Mouse (Mus musculus): ENCODE results near the gene Gm13871.
"Not testable (repeated sequence)": the region's sequence is repeated elsewhere in the genome, so short reads cannot be mapped to it uniquely, and the experiment has no call there.

The Gm13871 gene

GRCm38 (mm10) chr4:73905853-73906252, at the start of gene Gm13871:
TSS of gene Gm13871 (minus strand) at chr4:73905953.
- H3K36me3 ChIP-seq (ENCODE audit: control insufficient read depth, insufficient read depth, low read length, poor library complexity, severe bottlenecking); H3K27me3 ChIP-seq (ENCODE audit: control insufficient read depth, insufficient read depth, low read length, poor library complexity, severe bottlenecking); DNase-seq (ENCODE audit: low read depth, low spot score): not testable (repeated sequence)

- Histone ChIP-seq H3K27me3 (ENCODE audit: control insufficient read depth, insufficient read depth, low read length, poor library complexity, severe bottlenecking) (no peaks in the 10 kb centered on the region), H3K36me3 (ENCODE audit: control insufficient read depth, insufficient read depth, low read length, poor library complexity, severe bottlenecking) (no peaks in the 10 kb centered on the region)
- no peak for DNase-seq (ENCODE audit: low read depth, low spot score)
Observed at GRCm38 (mm10) chr4:73950375-73950896, 44.7 kb upstream of the Gm13871 start, which contains the start of gene 2310002L09Rik. TSS of gene 2310002L09Rik (minus strand) at chr4:73950846.

GRCm38 (mm10) chr4:73920660-73921059, 14.9 kb upstream of the Gm13871 start, which contains the start of gene Gm11756:
TSS of gene Gm11756 (minus strand) at chr4:73920760.
- not testable (repeated sequence) for DNase-seq (ENCODE audit: low read depth, low spot score)

GRCm38 (mm10) chr4:73891012-73891411, 14.7 kb downstream of the Gm13871 start, which contains the start of gene Gm11757:
TSS of gene Gm11757 (minus strand) at chr4:73891112.
- H3K36me3 ChIP-seq (ENCODE audit: control insufficient read depth, insufficient read depth, low read length, poor library complexity, severe bottlenecking); DNase-seq (ENCODE audit: low read depth, low spot score); H3K27me3 ChIP-seq (ENCODE audit: control insufficient read depth, insufficient read depth, low read length, poor library complexity, severe bottlenecking): not testable (repeated sequence)

More at GRCm38 (mm10) chr4:73920660-73921059, 14.9 kb upstream of the Gm13871 start, which contains the start of gene Gm11756:
- not testable (repeated sequence) for H3K36me3 ChIP-seq (ENCODE audit: control insufficient read depth, insufficient read depth, low read length, poor library complexity, severe bottlenecking); H3K27me3 ChIP-seq (ENCODE audit: control insufficient read depth, insufficient read depth, low read length, poor library complexity, severe bottlenecking)

GRCm38 (mm10) chr4:73876166-73876565, 29.6 kb downstream of the Gm13871 start, which contains the start of gene Gm11758:
TSS of gene Gm11758 (minus strand) at chr4:73876266.
- H3K36me3 ChIP-seq (ENCODE audit: control insufficient read depth, insufficient read depth, low read length, poor library complexity, severe bottlenecking); DNase-seq (ENCODE audit: low read depth, low spot score); H3K27me3 ChIP-seq (ENCODE audit: control insufficient read depth, insufficient read depth, low read length, poor library complexity, severe bottlenecking): not testable (repeated sequence)
